Mouse (Mus musculus) liver, embryonic 16.5 days (tissue): ENCODE measurements around the gene BC024978. TPM values are rescaled to one million over a fixed set of nuclear protein-coding genes. Genes with fewer than 3 reads are reported as not detected.
A peak's percentile ranks its signal among the peaks of the same experiment; 100 is the strongest.

Experiments
- ATAC-seq: fragments of 200-750 bp; cut with Nextera tagmentation; 2 replicates; pipeline ENCODE4 v1.8.0; 2017; ENCODE audit warnings: low read depth, mild to moderate bottlenecking, moderate number of reproducible peaks, moderate library complexity
- H3K27ac ChIP-seq: fragments of 300-500 bp; sonication (generic); 2 replicates; pipeline ENCODE4 v1.5.1; 2014; ENCODE audit warnings: mild to moderate bottlenecking, low read length
- H3K27me3 ChIP-seq: fragments of 300-500 bp; sonication (generic); 2 replicates; pipeline ENCODE4 v1.6.1; 2014; ENCODE audit warnings: low read depth, low read length, mixed read lengths; ENCODE audit not compliant: control insufficient read depth, insufficient read depth
- H3K36me3 ChIP-seq: fragments of 300-500 bp; sonication (generic); 2 replicates; pipeline ENCODE4 v1.6.1; 2014; ENCODE audit warnings: mild to moderate bottlenecking; ENCODE audit not compliant: control insufficient read depth, insufficient read depth
- H3K4me1 ChIP-seq: fragments of 300-500 bp; sonication (generic); 2 replicates; pipeline ENCODE4 v1.6.1; 2014; ENCODE audit warnings: low read depth, low read length, mixed read lengths; ENCODE audit not compliant: control insufficient read depth
- H3K4me2 ChIP-seq: fragments of 300-500 bp; sonication (generic); 2 replicates; pipeline ENCODE4 v1.6.1; 2014; ENCODE audit warnings: low read depth, low read length, mixed read lengths
- H3K4me3 ChIP-seq: fragments of 300-500 bp; sonication (generic); 2 replicates; pipeline ENCODE4 v1.5.1; 2014; ENCODE audit warnings: low read depth, mild to moderate bottlenecking, low read length
- H3K9ac ChIP-seq: fragments of 300-500 bp; sonication (generic); 2 replicates; pipeline ENCODE4 v1.6.1; 2014; ENCODE audit warnings: low read depth, low read length
- H3K9me3 ChIP-seq: fragments of 300-500 bp; sonication (generic); replicated peaks from 2 replicates; pipeline ENCODE4 v1.6.1; 2016; ENCODE audit warnings: low read length; ENCODE audit not compliant: control insufficient read depth
- WGBS: fragments of 180-500 bp; shearing (Covaris S2); extraction: QIAGEN DNeasy Blood & Tissue Kit; methylation state at CpG from one replicate; pipeline ENCODE4 v1.1.7; 2014; ENCODE audit not compliant: insufficient replicate concordance; 5-methylcytosine and 5-hydroxymethylcytosine counted together
- polyA plus RNA-seq: library from polyadenylated mRNA; unstranded; fragments of >200 nt; fragmentation: Nextera tagmentation; extraction: Ambion mirVana; gene quantifications from 2 replicates; pipeline ENCODE4 v1.2.1, GENCODE M21; 2015

BC024978 gene
- polyA plus RNA-seq, 1 experiment from 2014 or later, result 0.87 TPM

GRCm38 (mm10) chr7:27162780-27163449, 32.7 kb upstream of the BC024978 start:
- Histone ChIP-seq H3K9ac (no peak overlapping the region), H3K4me3 (no peak overlapping the region)

GRCm38 (mm10) chr7:27163450-27163805, 32.2 kb upstream of the BC024978 start:
- 82% methylated on average over 5 of the region's 5 CpGs for WGBS
- no peak overlapping the region for H3K9ac ChIP-seq
- H3K9me3 ChIP-seq, result no peaks in the 10 kb centered on the region
- no peak overlapping the region for H3K27ac ChIP-seq
- peaks cover 56% of the 10 kb centered on the region for H3K4me1 ChIP-seq
- ATAC-seq, result no peak
- peaks cover 8% of the 10 kb centered on the region for H3K36me3 ChIP-seq
- no peaks in the 10 kb centered on the region for H3K27me3 ChIP-seq
- no peak overlapping the region for H3K4me2 ChIP-seq
- H3K4me3 ChIP-seq, result no peak overlapping the region

More at GRCm38 (mm10) chr7:27162780-27163449, 32.7 kb upstream of the BC024978 start:
- Histone ChIP-seq H3K9me3 (no peaks in the 10 kb centered on the region), H3K36me3 (peaks cover 13% of the 10 kb centered on the region), H3K27ac (no peak overlapping the region), H3K4me2 (no peak overlapping the region), H3K4me1 (peaks cover 51% of the 10 kb centered on the region), H3K27me3 (no peaks in the 10 kb centered on the region)
- WGBS, result 61% methylated on average over 5 of the region's 5 CpGs
- no peak for ATAC-seq

- no peak overlapping the region for H3K4me3 ChIP-seq
- 84% methylated on average over 33 of the region's 33 CpGs for WGBS
- H3K4me1 ChIP-seq, result peaks cover 60% of the 10 kb centered on the region
Measured at GRCm38 (mm10) chr7:27164112-27164947, 31.3 kb upstream of the BC024978 start.

GRCm38 (mm10) chr7:27165007-27165655, 30.4 kb upstream of the BC024978 start:
- ATAC-seq, result no peak
- no peak overlapping the region; the same call in 1 of the 2 replicates for H3K27ac ChIP-seq
- peaks cover 60% of the 10 kb centered on the region for H3K4me1 ChIP-seq
- 75% methylated on average over 23 of the region's 23 CpGs for WGBS
- peak overlapping the region; percentile 77 for H3K4me3 ChIP-seq
- H3K4me2 ChIP-seq, result peak overlapping the region; percentile 87
- H3K27me3 ChIP-seq, result no peaks in the 10 kb centered on the region
- no peaks in the 10 kb centered on the region for H3K36me3 ChIP-seq
- H3K9ac ChIP-seq, result peak overlapping the region; percentile 87
- no peaks in the 10 kb centered on the region for H3K9me3 ChIP-seq

More at GRCm38 (mm10) chr7:27164112-27164947, 31.3 kb upstream of the BC024978 start:
- Histone ChIP-seq H3K9ac (no peak overlapping the region), H3K36me3 (no peaks in the 10 kb centered on the region; the same call in 1 of the 2 replicates), H3K27ac (no peak overlapping the region), H3K27me3 (no peaks in the 10 kb centered on the region), H3K9me3 (no peaks in the 10 kb centered on the region), H3K4me2 (peak overlapping the region; percentile 87; the same call in 1 of the 2 replicates)
- ATAC-seq, result no peak

- H3K27me3 ChIP-seq, result no peaks in the 10 kb centered on the region
- no peaks in the 10 kb centered on the region for H3K36me3 ChIP-seq
- H3K27ac ChIP-seq, result peak overlapping the region; percentile 95
- peak overlapping the region; percentile 87 for H3K9ac ChIP-seq
- H3K9me3 ChIP-seq, result no peaks in the 10 kb centered on the region
- H3K4me2 ChIP-seq, result peak overlapping the region; percentile 87
- ATAC-seq, result no peak
- WGBS, result 3% methylated on average over 8 of the region's 8 CpGs
- H3K4me3 ChIP-seq, result peak overlapping the region; percentile 77
- H3K4me1 ChIP-seq, result peaks cover 54% of the 10 kb centered on the region
Measured at GRCm38 (mm10) chr7:27165696-27166095, 29.9 kb upstream of the BC024978 start.

GRCm38 (mm10) chr7:27166229-27166613, 29.4 kb upstream of the BC024978 start:
- 0% methylated on average over 21 of the region's 43 CpGs for WGBS
- ATAC-seq, result peak; percentile 81
- no peaks in the 10 kb centered on the region for H3K36me3 ChIP-seq
- peak overlapping the region; percentile 77 for H3K4me3 ChIP-seq
- H3K9ac ChIP-seq, result peak overlapping the region; percentile 87
- H3K9me3 ChIP-seq, result no peaks in the 10 kb centered on the region
- H3K4me2 ChIP-seq, result peak overlapping the region; percentile 87
- peak overlapping the region; percentile 95 for H3K27ac ChIP-seq
- no peaks in the 10 kb centered on the region for H3K27me3 ChIP-seq
- peaks cover 49% of the 10 kb centered on the region for H3K4me1 ChIP-seq

- ATAC-seq, result peak; percentile 81
- peak within 1 kb of the TSS; percentile 77 for H3K4me3 ChIP-seq
- under 1% methylated on average over 60 of the region's 61 CpGs for WGBS
- no peaks in the 10 kb centered on the region for H3K9me3 ChIP-seq
- peak within 1 kb of the TSS; percentile 87 for H3K9ac ChIP-seq
- H3K27ac ChIP-seq, result peak within 1 kb of the TSS; percentile 95
- no peaks in the 10 kb centered on the region for H3K36me3 ChIP-seq
- peaks cover 43% of the 10 kb centered on the region for H3K4me1 ChIP-seq
- peak within 1 kb of the TSS; percentile 87 for H3K4me2 ChIP-seq
- H3K27me3 ChIP-seq, result no peaks in the 10 kb centered on the region
Measured at GRCm38 (mm10) chr7:27166614-27167474, 28.7 kb upstream of the BC024978 start, which contains the start of gene Egln2. Gene Egln2, minus strand, starts transcription at chr7:27166802.

GRCm38 (mm10) chr7:27167475-27168094, 28.0 kb upstream of the BC024978 start:
- peaks cover 3% of the 10 kb centered on the region; the same call in 1 of the 2 replicates for H3K36me3 ChIP-seq
- H3K9me3 ChIP-seq, result no peaks in the 10 kb centered on the region
- ATAC-seq, result no peak
- H3K4me1 ChIP-seq, result peaks cover 39% of the 10 kb centered on the region
- peak overlapping the region; percentile 87 for H3K4me2 ChIP-seq
- peak overlapping the region; percentile 77 for H3K4me3 ChIP-seq
- no peaks in the 10 kb centered on the region for H3K27me3 ChIP-seq
- 64% methylated on average over 11 of the region's 11 CpGs for WGBS
- peak overlapping the region; percentile 95 for H3K27ac ChIP-seq
- H3K9ac ChIP-seq, result peak overlapping the region; percentile 87
